Mouse (Mus musculus): Measurements from ENCODE around the gene Bcar3. TPM values are rescaled to one million over a fixed set of nuclear protein-coding genes. Genes with fewer than 3 reads are reported as not detected.
"Not testable (repeated sequence)": the region's sequence is repeated elsewhere in the genome, so short reads cannot be mapped to it uniquely, and the experiment has no call there.

The Bcar3 gene
- total RNA-seq (2021), result 51.4 and 55.5 TPM in 2 replicates
- long read RNA-seq, experiment 1, transcript Bcar3-201 (12 exons, 3,311 nt), result major isoform, 52 of 80 reads
- long read RNA-seq, experiment 1, partial matches to known transcripts, result 18 of 80 reads
- long read RNA-seq, experiment 1, other reads (novel, unspliced or antisense), result 9 of 80 reads
- long read RNA-seq, experiment 2, transcript Bcar3-201 (12 exons, 3,311 nt), result major isoform, 42 of 59 reads
- long read RNA-seq, experiment 2, partial matches to known transcripts, result 13 of 59 reads
- long read RNA-seq, experiment 2, other reads (novel, unspliced or antisense), result 4 of 59 reads

- DNase-seq, result peak; percentile 94
These were observed at the start of gene Bcar3 for GRCm38 (mm10) chr3:122293954-122294850. Gene Bcar3, plus strand, starts transcription at chr3:122294136.

GRCm38 (mm10) chr3:122244759-122245158, 49.2 kb upstream of the Bcar3 start:
- no peak for DNase-seq

DNA sequence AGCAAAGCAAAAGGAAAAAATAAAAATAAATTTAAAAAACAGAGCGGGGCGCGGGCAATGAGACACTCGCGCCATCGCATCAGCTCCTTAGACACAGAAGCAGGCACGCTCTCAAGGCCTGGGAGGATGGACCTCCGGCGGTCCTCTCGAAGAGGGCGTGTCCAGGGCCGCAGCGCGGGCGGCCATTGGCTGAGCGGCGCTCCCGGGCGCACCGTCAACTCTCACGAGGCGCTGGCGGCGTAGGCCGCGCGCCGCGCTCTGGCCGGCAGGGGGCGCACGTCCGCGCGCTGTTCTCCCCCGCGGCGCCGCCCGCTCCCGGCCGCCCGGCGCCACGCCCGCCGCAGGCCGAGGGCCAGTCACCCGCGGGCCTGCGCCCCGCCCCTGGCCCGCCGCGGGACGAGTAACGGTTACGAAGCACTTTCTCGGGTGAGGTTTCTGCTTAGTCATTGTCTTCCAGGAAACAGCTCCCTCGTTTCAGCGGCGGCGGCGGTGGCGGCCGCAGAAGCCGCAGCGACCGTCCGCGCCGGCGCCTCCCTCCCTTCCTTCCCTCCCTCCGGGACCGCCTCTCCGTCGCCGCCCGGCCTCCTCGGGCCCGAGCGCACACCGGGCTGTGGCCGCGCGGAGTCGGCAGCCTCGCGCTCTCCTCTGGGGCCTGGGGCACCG, 48.6 kb upstream of the Bcar3 start, which contains the start of gene Gclm:
Gclm (plus strand) TSS at position 343 of the 663 bp plus-strand sequence.
- peak; percentile 95 for DNase-seq

- peak; percentile 79 for DNase-seq
These were observed 48.0 kb upstream of the Bcar3 start for GRCm38 (mm10) chr3:122245878-122246332.

GRCm38 (mm10) chr3:122246406-122246805, 47.5 kb upstream of the Bcar3 start:
- no peak for DNase-seq

GRCm38 (mm10) chr3:122246986-122247767, 46.8 kb upstream of the Bcar3 start:
- DNase-seq, result no peak

DNA sequence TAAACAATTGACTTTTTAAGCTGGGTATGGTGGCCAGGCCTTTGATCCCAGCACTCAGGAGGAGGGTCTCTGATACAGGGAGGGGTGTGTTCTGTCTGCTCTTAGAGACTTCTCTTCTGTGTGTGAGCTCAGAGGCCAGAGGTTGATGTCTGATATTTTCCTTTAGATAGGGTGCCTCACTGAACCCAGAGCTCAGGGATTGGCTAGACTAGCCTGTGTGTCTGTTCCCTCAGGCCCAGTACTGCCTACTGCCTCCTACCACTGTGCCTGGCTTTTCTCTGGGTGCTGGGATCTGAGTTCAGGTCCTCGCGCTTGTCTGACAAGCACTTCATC, 46.2 kb upstream of the Bcar3 start:
- DNase-seq, result no peak

GRCm38 (mm10) chr3:122252466-122253253, 41.3 kb upstream of the Bcar3 start:
- peak; percentile 41 for DNase-seq

DNA sequence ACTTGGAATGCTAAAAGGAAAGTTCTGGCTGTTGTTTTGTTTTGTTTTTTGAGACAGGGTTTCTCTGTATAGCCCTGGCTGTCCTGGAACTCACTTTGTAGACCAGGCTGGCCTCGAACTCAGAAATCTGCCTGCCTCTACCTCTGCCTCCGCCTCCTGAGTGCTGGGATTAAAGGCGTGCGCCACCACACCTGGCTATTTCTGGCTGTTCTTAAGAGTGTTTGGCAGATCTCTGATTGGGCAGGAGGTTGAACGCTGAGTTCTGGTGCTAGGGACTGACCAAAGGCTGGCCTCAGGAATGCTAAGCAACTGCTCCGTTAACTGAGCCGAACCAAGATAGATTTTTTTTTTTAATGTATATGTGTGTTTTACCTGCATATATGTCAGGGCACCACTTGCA, 39.9 kb upstream of the Bcar3 start:
- DNase-seq, result not testable (repeated sequence)

GRCm38 (mm10) chr3:122269986-122270385, 23.9 kb upstream of the Bcar3 start:
- DNase-seq, result no peak

- not testable (repeated sequence) for DNase-seq
These were observed 21.4 kb upstream of the Bcar3 start for GRCm38 (mm10) chr3:122272565-122272964.

DNA sequence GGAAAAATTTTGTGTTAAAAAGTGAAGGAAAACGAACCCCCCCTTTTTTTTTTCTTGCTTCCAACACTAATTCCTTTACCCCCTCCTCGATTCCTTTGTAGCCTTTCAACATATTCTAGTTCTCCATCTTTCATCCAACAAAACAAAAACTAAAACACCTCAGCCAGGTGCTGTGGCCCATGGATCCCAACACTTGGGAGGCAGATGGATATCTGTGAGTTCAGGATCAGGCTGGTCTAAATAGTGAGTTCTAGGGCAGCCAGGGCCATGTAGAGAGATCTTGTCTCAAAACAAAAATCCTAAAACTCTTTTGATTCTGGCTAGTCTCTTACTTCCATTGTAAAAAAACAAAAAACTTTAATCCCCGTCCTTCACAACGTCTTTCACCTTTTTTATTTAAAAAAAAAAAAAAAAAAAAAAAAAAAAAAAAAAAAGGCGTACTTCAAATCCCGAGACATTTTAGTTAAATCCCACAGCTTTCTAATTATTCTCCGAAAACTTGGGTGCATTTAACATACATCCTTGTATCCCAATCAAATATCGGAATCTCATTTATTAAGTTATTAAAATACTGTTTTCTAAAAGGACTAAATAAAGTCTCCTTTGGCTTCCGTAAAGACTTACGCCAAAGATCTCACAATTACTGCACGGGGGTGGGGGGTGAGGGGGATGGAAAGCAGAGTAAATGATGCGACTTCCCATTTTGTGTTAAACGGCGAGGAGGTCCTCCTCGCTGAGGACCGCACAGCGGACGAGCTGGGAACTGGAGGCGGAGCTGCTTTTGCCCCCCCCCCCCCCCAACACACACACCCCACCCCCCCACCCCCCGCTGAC, 20.3 kb upstream of the Bcar3 start:
- DNase-seq, result no peak

DNA sequence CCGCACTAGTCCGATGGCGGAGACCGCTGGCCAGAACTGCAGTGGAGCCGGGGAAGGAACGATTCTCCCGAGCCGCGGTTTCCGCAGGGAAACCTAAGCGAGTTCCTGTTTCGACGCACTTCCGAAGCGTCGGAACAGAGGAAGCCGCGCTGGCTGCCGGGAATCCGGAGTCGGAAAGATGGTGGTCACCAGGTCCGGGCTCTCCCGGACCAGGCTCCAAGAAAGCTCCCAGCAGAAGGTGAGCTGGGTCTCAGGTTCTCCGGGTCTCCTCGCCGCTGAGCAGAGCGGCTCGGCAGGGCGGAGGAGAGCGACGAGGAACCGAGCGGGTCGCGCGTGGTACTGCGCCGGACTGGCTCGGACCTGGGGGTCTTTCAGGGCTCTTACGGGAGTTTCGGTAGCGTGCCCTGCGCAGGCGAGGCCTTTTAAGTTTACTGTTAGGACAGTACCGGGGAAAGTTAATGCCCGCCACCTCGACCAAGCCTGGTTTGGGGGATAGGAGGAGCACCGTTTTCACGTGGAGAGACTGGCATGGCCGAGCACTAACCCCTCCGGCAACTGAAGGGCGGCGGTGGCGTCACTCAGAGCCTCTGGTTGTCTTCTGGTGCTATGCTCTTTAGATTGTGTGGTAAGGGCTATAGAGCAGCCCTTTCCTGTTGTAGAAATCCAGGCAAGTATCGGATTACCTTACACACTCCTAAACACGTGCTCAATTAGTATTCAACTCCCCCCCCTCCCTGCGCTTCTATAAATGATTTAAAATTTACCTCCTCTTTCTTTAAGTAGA, 19.5 kb upstream of the Bcar3 start, which contains the start of gene Dnttip2:
Dnttip2 (plus strand) TSS at position 148 of the 784 bp plus-strand sequence.
- peak; percentile 96 for DNase-seq

- DNase-seq, result no peak
These were observed 18.8 kb upstream of the Bcar3 start for GRCm38 (mm10) chr3:122275111-122275510.

DNA sequence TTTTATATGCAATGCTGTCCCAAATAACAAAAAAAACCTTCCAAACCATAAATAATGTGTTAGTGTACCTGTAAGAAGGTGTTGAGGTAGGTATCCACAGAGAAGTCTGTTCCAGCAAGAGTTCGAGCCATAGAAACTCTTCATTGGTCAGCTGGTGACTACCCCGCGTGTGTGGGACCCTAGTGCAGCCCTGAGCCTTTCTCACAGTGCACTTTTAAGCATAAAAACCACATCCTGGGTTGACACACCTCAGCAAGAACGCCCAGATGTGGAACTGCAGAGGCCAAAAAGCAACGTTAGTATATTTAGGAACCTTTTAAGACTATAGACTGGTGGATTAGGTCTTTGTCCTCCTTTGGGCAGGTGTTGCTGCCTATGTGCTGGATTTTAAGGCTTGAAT, 6.7 kb upstream of the Bcar3 start:
- DNase-seq, result no peak

DNA sequence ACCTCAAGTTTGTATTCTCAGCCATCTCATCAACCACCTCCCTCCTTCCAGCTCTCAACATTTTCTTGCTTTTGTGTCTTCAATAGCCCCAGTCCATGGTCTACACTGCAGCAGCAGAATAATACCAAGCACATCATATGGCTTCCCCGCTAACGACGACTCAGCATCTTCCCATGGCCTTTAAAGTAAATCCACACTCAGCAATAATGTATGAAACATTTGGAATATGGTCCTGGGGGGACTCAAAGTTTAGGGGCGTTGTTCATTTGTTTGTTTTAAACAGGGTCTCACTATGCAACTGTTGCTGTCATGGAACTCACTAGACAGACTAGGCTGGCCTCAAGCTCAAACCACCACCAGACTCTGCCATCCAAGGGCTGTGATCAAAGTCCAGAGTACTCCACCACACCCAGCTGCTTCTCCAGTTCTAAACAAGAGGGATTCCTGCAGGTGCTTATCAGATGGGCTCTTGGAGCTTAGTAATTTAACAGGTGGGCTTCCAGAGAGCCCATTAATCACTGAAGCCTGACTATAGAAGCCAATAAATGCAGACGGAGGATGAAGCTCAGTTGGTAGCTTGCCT, 5.2 kb upstream of the Bcar3 start:
- DNase-seq, result no peak

DNA sequence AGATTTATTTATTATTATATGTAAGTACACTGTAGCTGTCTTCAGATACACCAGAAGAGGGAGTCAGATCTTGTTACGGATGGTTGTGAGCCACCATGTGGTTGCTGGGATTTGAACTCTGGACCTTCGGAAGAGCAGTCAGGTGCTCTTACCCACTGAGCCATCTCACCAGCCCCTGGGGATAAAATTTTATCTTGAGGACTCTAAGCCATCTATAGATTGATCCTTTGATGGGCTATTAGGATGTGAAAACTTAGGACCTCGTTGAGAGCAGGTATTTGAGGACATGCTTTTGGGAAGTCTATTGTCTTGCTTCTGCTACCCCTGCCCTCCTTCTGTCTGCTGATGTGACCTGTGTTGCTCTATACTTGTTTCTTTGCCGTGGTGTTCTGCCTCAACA, 4.6 kb upstream of the Bcar3 start:
- DNase-seq, result not testable (repeated sequence)

- DNase-seq, result no peak
These were observed 3.2 kb upstream of the Bcar3 start for GRCm38 (mm10) chr3:122290696-122291095.

DNA sequence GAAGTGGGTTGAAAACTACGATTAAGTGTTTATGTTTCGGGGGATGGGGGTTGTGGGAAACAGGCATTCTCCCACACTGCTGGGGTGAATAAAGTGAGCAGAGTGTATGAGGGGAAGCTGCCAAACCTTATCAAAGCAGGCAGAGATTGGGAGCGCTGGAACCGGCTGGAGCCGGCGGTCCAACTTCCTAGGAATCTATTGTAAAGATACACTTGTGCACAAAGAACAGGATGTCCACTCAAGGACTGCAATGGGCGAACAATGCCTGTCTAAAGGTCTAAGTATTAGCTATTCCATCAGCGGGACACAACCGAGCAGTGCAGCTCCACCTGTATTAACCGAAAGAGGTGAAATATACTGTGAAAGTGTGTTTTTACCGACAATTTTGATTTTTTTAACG, 2.1 kb upstream of the Bcar3 start:
- no peak for DNase-seq

Data from adrenal gland, postnatal 14 days (tissue).